Mouse (Mus musculus) urinary bladder, postnatal 4 days (tissue): ENCODE measurements around the gene Nrg4.
A peak's percentile ranks its signal among the peaks of the same experiment; 100 is the strongest.

Experiments
- DNase-seq, 2 experiments: peaks; one replicate each; pipeline ENCODE4 v3.0.0; 2021 to 2022; ENCODE audit warnings: low spot score in 2 of 2

The Nrg4 gene

GRCm38 (mm10) chr9:55326515-55327233 is at the start of gene Nrg4, which contains the start of gene Tmem266:
Gene Nrg4, minus strand, starts transcription at chr9:55326844.
Gene Tmem266, plus strand, starts transcription at chr9:55326913.
- DNase-seq, result peak; percentile 64 to 69

GRCm38 (mm10) chr9:55371908-55372307 is 45.3 kb upstream of the Nrg4 start:
- no peak for DNase-seq

- DNase-seq, result no peak
Observed at GRCm38 (mm10) chr9:55368011-55368410, 41.4 kb upstream of the Nrg4 start.

- no peak for DNase-seq
Observed at GRCm38 (mm10) chr9:55363707-55364106, 37.1 kb upstream of the Nrg4 start.

- DNase-seq, result peak in 1 of 2 experiments; percentile 23
Observed at GRCm38 (mm10) chr9:55361969-55362368, 35.3 kb upstream of the Nrg4 start.

GRCm38 (mm10) chr9:55360861-55361260 is 34.2 kb upstream of the Nrg4 start:
- DNase-seq, result no peak

- DNase-seq, result no peak
Observed at GRCm38 (mm10) chr9:55360372-55360771, 33.7 kb upstream of the Nrg4 start.

GRCm38 (mm10) chr9:55357164-55357563 is 30.5 kb upstream of the Nrg4 start:
- DNase-seq, result no peak

GRCm38 (mm10) chr9:55355270-55355834 is 28.7 kb upstream of the Nrg4 start:
- no peak for DNase-seq

GRCm38 (mm10) chr9:55354686-55355085 is 28.0 kb upstream of the Nrg4 start:
- DNase-seq, result no peak

GRCm38 (mm10) chr9:55348664-55349063 is 22.0 kb upstream of the Nrg4 start:
- no peak for DNase-seq

GRCm38 (mm10) chr9:55345332-55345731 is 18.7 kb upstream of the Nrg4 start:
- no peak for DNase-seq

GRCm38 (mm10) chr9:55344165-55344564 is 17.5 kb upstream of the Nrg4 start:
- no peak for DNase-seq

- DNase-seq, result peak in 1 of 2 experiments; percentile 63
Observed at GRCm38 (mm10) chr9:55332949-55333348, 6.3 kb upstream of the Nrg4 start.

- DNase-seq, result no peak
Observed at GRCm38 (mm10) chr9:55332476-55332875, 5.8 kb upstream of the Nrg4 start.

GRCm38 (mm10) chr9:55329401-55329800 is 2.8 kb upstream of the Nrg4 start:
- no peak for DNase-seq

- DNase-seq, result no peak
Observed at GRCm38 (mm10) chr9:55328151-55328918, 1.7 kb upstream of the Nrg4 start.

GRCm38 (mm10) chr9:55327234-55327615 is 581 bp upstream of the Nrg4 start:
- no peak for DNase-seq

- DNase-seq, result no peak
Observed at GRCm38 (mm10) chr9:55325564-55326514, 805 bp downstream of the Nrg4 start.

- no peak for DNase-seq
Observed at GRCm38 (mm10) chr9:55325061-55325460, 1.6 kb downstream of the Nrg4 start.

- DNase-seq, result no peak
Observed at GRCm38 (mm10) chr9:55324516-55324915, 2.1 kb downstream of the Nrg4 start.

GRCm38 (mm10) chr9:55324085-55324484 is 2.6 kb downstream of the Nrg4 start:
- no peak for DNase-seq
